Mouse (Mus musculus): Measurements from ENCODE around the gene Slc27a3. TPM values are rescaled to one million over a fixed set of nuclear protein-coding genes. Genes with fewer than 3 reads are reported as not detected.

The Slc27a3 gene
- 0.40 TPM for polyA plus RNA-seq (2017; shearing (Covaris generic))

DNA sequence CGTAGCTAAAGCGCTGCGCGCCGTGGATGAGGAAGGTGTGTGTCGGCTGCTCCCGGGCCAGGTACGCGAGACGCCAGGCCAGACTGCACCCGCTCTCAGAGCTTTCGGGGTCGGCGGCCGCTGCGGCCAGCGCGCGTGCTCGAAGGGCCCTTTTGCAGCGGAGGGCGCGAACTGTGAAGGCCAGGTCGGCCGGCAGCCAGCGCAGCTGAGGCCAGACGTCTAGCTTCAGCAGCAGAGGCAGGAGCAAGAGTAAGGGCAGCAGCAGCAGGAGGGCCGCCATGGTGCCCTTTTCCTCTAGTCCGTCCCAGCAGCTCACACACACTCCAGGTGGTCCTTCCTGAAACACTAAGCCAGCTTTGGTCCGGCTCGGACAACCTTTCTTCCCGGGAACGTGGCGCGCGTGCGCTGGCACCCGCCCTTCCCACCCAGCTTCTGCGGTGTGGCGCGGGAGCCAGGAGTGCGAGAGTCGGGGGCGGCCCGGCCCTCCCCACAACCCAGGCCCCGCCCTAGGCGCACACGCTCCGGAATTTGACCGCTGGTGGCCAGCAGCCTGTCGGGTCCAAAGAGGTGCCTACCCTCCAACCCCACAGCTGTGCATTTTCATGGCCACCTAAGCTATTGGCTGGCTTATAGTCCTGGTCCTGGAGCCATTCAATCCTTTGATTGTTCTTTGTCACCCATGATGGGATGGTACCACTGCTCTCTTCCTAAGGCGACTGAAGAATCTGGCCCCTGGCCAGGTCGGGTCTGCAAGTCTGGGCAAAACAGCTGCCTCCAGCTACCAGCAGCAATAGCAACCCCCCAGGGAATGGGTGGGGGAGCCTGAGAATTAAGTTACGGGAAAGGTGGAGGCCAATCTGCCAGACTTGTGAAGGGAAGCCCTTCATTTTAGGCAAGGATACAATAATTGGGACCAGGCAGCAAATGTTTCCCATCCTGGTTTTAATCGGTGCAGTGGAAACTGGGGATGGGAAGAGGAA, at the start of gene Slc27a3:
Gene Slc27a3, minus strand, starts transcription at position 428 of the 980 bp plus-strand sequence.

DNA sequence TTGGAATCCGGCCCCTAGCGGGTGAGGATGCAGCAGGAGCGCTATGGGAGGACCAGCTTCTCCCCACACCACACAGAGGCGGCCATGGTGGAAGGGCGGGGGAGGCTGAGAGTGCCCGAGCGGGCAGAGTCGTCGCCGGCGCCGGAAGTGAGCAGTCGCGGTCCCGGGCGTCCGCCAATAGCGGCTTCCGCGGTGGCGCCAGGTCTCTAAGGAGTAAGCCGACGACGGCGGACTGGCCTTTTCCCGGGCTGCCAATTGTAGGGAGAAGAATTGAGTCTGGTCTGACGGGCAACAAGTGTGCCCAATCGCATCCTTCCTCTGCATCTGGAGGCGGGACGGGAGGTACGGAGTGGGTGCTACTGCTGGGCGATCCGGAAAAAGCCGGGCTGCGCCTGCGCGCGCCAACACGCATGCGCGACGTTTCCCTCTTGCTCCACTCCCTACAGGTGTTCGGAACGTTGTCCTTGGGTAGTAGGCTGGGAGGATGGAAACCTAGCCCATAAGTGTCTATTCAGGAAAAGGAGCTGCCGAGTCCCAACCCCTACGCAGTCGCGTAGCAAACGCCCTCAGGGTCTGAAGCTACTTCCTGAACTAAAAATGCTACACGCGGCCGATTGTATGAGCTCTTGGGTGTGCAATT, 43.8 kb upstream of the Slc27a3 start, which contains the start of gene Ints3:
Gene Ints3, minus strand, starts transcription at position 242 of the 640 bp plus-strand sequence.

Other genes with a start within 250 kb of the Slc27a3 start
- gene Rps27, start 176.3 kb downstream of the Slc27a3 start, polyA plus RNA-seq (2017; shearing (Covaris generic)), result 3,559 TPM
- 0.31 TPM for gene Rab13, start 176.2 kb downstream of the Slc27a3 start, polyA plus RNA-seq (2017; shearing (Covaris generic))
- gene Jtb, start 158.3 kb downstream of the Slc27a3 start, polyA plus RNA-seq (2017; shearing (Covaris generic)), result 220 TPM
- gene Creb3l4, start 146.4 kb downstream of the Slc27a3 start, polyA plus RNA-seq (2017; shearing (Covaris generic)), result 0.17 TPM
- 3.7 TPM for gene Slc39a1, start 141.8 kb downstream of the Slc27a3 start, polyA plus RNA-seq (2017; shearing (Covaris generic))
- 76.0 TPM for gene Crtc2, start 135.8 kb downstream of the Slc27a3 start, polyA plus RNA-seq (2017; shearing (Covaris generic))
- 44.5 TPM for gene Dennd4b, start 124.8 kb downstream of the Slc27a3 start, polyA plus RNA-seq (2017; shearing (Covaris generic))
- 13.5 TPM for gene Gatad2b, start 96.8 kb downstream of the Slc27a3 start, polyA plus RNA-seq (2017; shearing (Covaris generic))
- gene Ints3, start 43.7 kb upstream of the Slc27a3 start, polyA plus RNA-seq (2017; shearing (Covaris generic)), result 41.4 TPM
- not detected for gene Npr1, start 75.9 kb upstream of the Slc27a3 start, polyA plus RNA-seq (2017; shearing (Covaris generic))
- gene Ilf2, start 86.2 kb upstream of the Slc27a3 start, polyA plus RNA-seq (2017; shearing (Covaris generic)), result 117 TPM
- gene Snapin, start 101.1 kb upstream of the Slc27a3 start, polyA plus RNA-seq (2017; shearing (Covaris generic)), result 93.2 TPM
- 193 TPM for gene Chtop, start 119.6 kb upstream of the Slc27a3 start, polyA plus RNA-seq (2017; shearing (Covaris generic))
- gene S100a1, start 124.5 kb upstream of the Slc27a3 start, polyA plus RNA-seq (2017; shearing (Covaris generic)), result 3.7 TPM
- gene S100a13, start 124.5 kb upstream of the Slc27a3 start, polyA plus RNA-seq (2017; shearing (Covaris generic)), result 154 TPM
- not detected for gene S100a14, start 136.9 kb upstream of the Slc27a3 start, polyA plus RNA-seq (2017; shearing (Covaris generic))
- gene S100a16, start 147.3 kb upstream of the Slc27a3 start, polyA plus RNA-seq (2017; shearing (Covaris generic)), result not detected
- 1.9 TPM for gene S100a3, start 170.6 kb upstream of the Slc27a3 start, polyA plus RNA-seq (2017; shearing (Covaris generic))
- not detected for gene S100a2, start 200.3 kb upstream of the Slc27a3 start, polyA plus RNA-seq (2017; shearing (Covaris generic))
- not detected for gene Gm42674, start 212.0 kb upstream of the Slc27a3 start, polyA plus RNA-seq (2017; shearing (Covaris generic))
- 213 TPM for gene S100a4, start 213.8 kb upstream of the Slc27a3 start, polyA plus RNA-seq (2017; shearing (Covaris generic))
- gene S100a5, start 218.6 kb upstream of the Slc27a3 start, polyA plus RNA-seq (2017; shearing (Covaris generic)), result not detected
- 296 TPM for gene S100a6, start 222.9 kb upstream of the Slc27a3 start, polyA plus RNA-seq (2017; shearing (Covaris generic))

All from CD4-positive, CD25-positive, alpha-beta regulatory T cell, adult 9 weeks (primary cell).